Mouse (Mus musculus) heart, embryonic 13.5 days (tissue): ENCODE results near the gene Rufy2. TPM values are rescaled to one million over a fixed set of nuclear protein-coding genes. Genes with fewer than 3 reads are reported as not detected.

Experiments
- ATAC-seq: fragments of 200-750 bp; cut with Nextera tagmentation; 2 replicates; pipeline ENCODE4 v1.8.0; 2017; ENCODE audit warnings: moderate TSS enrichment; ENCODE audit not compliant: insufficient number of reproducible peaks, low FRiP score, low TSS enrichment; ENCODE audit errors: extremely low read depth
- H3K27ac ChIP-seq: fragments of 300-500 bp; sonication (generic); replicated peaks from 2 replicates; pipeline ENCODE4 v1.5.1; 2015; ENCODE audit warnings: moderate library complexity, mild to moderate bottlenecking, inconsistent platforms
- H3K27me3 ChIP-seq: fragments of 300-500 bp; sonication (generic); replicated peaks from 2 replicates; pipeline ENCODE4 v1.6.1; 2015; ENCODE audit warnings: mild to moderate bottlenecking, inconsistent platforms
- H3K36me3 ChIP-seq: fragments of 300-500 bp; sonication (generic); 2 replicates; pipeline ENCODE4 v1.6.1; 2015; ENCODE audit warnings: mild to moderate bottlenecking, inconsistent platforms
- H3K4me1 ChIP-seq: fragments of 300-500 bp; sonication (generic); 2 replicates; pipeline ENCODE4 v1.6.1; 2015; ENCODE audit warnings: inconsistent platforms
- H3K4me2 ChIP-seq: fragments of 300-500 bp; sonication (generic); 2 replicates; pipeline ENCODE4 v1.6.1; 2015; ENCODE audit warnings: inconsistent platforms, mild to moderate bottlenecking, moderate library complexity
- H3K4me3 ChIP-seq: fragments of 300-500 bp; sonication (generic); 2 replicates; pipeline ENCODE4 v1.5.1; 2015; ENCODE audit warnings: moderate library complexity, mild to moderate bottlenecking, inconsistent platforms
- H3K9ac ChIP-seq: fragments of 300-500 bp; sonication (generic); 2 replicates; pipeline ENCODE4 v1.6.1; 2015; ENCODE audit warnings: inconsistent platforms, mild to moderate bottlenecking, moderate library complexity
- H3K9me3 ChIP-seq: fragments of 300-500 bp; sonication (generic); 2 replicates; pipeline ENCODE4 v1.6.1; 2016; ENCODE audit warnings: inconsistent platforms
- WGBS: fragments of 180-500 bp; shearing (Covaris S2); methylation state at CpG from one replicate; pipeline ENCODE4 v1.1.7; 2015; ENCODE audit warnings: mixed read lengths; 5-methylcytosine and 5-hydroxymethylcytosine counted together
- polyA plus RNA-seq: library from polyadenylated mRNA; unstranded; fragments of >200 nt; fragmentation: Nextera tagmentation; extraction: Ambion mirVana; gene quantifications from 2 replicates; pipeline ENCODE4 v1.2.1, GENCODE M21; 2015

The Rufy2 gene
- polyA plus RNA-seq, 1 experiment from 2014 or later, result 11.1 TPM

- 12% methylated on average over 5 of the region's 5 CpGs for WGBS
- no peak overlapping the region for H3K4me2 ChIP-seq
- peaks cover 4% of the 10 kb centered on the region; the same call in 1 of the 2 replicates for H3K27me3 ChIP-seq
- H3K36me3 ChIP-seq, result no peaks in the 10 kb centered on the region
- H3K4me1 ChIP-seq, result no peaks in the 10 kb centered on the region
- H3K9me3 ChIP-seq, result no peaks in the 10 kb centered on the region
- H3K4me3 ChIP-seq, result no peak overlapping the region
- ATAC-seq, result no peak
- no peak overlapping the region for H3K27ac ChIP-seq
- no peak overlapping the region for H3K9ac ChIP-seq
These were observed 86.0 kb downstream of the Rufy2 start for GRCm38 (mm10) chr10:63065988-63066387.

Other genes with a start within 250 kb of the Rufy2 start
- gene Ccar1, start 187.9 kb upstream of the Rufy2 start, polyA plus RNA-seq, result 75.3 and 87.0 TPM in 2 replicates
- 21.8 and 24.0 TPM in 2 replicates for gene Tet1, start 71.2 kb upstream of the Rufy2 start, polyA plus RNA-seq
- 11.5 and 11.7 TPM in 2 replicates for gene Slc25a16, start 59.6 kb upstream of the Rufy2 start, polyA plus RNA-seq
- 15.4 and 16.2 TPM in 2 replicates for gene Dna2, start 33.2 kb upstream of the Rufy2 start, polyA plus RNA-seq
- gene Hnrnph3, start 44.0 kb downstream of the Rufy2 start, polyA plus RNA-seq, result 60.1 and 69.6 TPM in 2 replicates
- gene Pbld2, start 44.1 kb downstream of the Rufy2 start, polyA plus RNA-seq, result 0.55 and 0.60 TPM in 2 replicates
- 0.33 and 0.61 TPM in 2 replicates for gene Pbld1, start 79.9 kb downstream of the Rufy2 start, polyA plus RNA-seq
- gene Atoh7, start 119.4 kb downstream of the Rufy2 start, polyA plus RNA-seq, result not detected in 2 replicates
- 4.7 and 5.3 TPM in 2 replicates for gene Mypn, start 223.7 kb downstream of the Rufy2 start, polyA plus RNA-seq